Mouse (Mus musculus) megakaryocyte, embryonic 14.5 days (primary cell): ENCODE measurements around the gene Borcs5. TPM values are rescaled to one million over a fixed set of nuclear protein-coding genes. Genes with fewer than 3 reads are reported as not detected.

ENCODE experiments used
- H3K27me3 ChIP-seq: replicated peaks from 2 replicates; pipeline ENCODE3; 2012; ENCODE audit warnings: inconsistent platforms
- H3K36me3 ChIP-seq: replicated peaks from 2 replicates; pipeline ENCODE3; 2012; ENCODE audit warnings: low read length, inconsistent platforms, mixed read lengths
- H3K4me1 ChIP-seq: 2 replicates; pipeline ENCODE4 v1.6.1; 2012; ENCODE audit warnings: inconsistent platforms
- H3K4me3 ChIP-seq: replicated peaks from 2 replicates; pipeline ENCODE3; 2012; ENCODE audit warnings: moderate library complexity, mild to moderate bottlenecking, inconsistent platforms
- H3K9me3 ChIP-seq: 2 replicates; pipeline ENCODE4 v1.6.1; 2012; ENCODE audit warnings: inconsistent platforms
- FLI1 ChIP-seq: IDR thresholded peaks from 2 replicates; pipeline ENCODE4 v1.6.1; 2012; ENCODE audit warnings: low read length, inconsistent platforms, mixed read lengths
- GATA1 ChIP-seq: IDR thresholded peaks from 3 replicates; pipeline ENCODE4 v1.6.1; 2012; ENCODE audit warnings: mixed read lengths, low read length, inconsistent platforms, borderline replicate concordance
- polyA plus RNA-seq: library from polyadenylated mRNA; stranded (reverse); fragments of >175 nt; gene quantifications from 2 replicates; pipeline ENCODE4 v1.2.3, GENCODE M21; 2012; ENCODE audit warnings: low replicate concordance; ENCODE audit not compliant: insufficient read depth

The Borcs5 gene
- polyA plus RNA-seq, 1 experiment = 15.7 TPM

DNA sequence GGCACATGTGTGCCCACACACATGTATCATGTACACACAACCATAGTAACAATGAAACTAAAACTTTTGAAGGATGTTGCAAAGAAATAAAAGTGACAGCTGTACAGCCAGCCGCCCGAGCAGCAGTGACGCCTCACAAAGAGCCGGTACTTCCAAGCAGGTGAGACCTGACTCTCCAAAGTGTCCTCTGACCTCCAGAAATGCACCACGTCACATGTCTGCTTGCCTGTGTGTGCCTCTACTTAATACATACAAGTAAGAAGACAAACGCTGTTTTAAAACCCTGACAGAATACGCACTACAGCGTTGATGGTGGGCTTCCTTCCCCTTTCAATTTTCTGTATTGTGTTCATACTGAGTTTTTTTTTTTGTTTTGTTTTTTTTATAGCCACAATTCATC, 83.6 kb downstream of the Borcs5 start:
- no peak overlapping the region for H3K4me3 ChIP-seq
- no peaks in the 10 kb centered on the region for H3K27me3 ChIP-seq
- peaks cover 21% of the 10 kb centered on the region for H3K4me1 ChIP-seq
- TF ChIP-seq FLI1 = no peak
- TF ChIP-seq GATA1 = no peak
- no peaks in the 10 kb centered on the region for H3K9me3 ChIP-seq
- peaks cover 52% of the 10 kb centered on the region for H3K36me3 ChIP-seq

DNA sequence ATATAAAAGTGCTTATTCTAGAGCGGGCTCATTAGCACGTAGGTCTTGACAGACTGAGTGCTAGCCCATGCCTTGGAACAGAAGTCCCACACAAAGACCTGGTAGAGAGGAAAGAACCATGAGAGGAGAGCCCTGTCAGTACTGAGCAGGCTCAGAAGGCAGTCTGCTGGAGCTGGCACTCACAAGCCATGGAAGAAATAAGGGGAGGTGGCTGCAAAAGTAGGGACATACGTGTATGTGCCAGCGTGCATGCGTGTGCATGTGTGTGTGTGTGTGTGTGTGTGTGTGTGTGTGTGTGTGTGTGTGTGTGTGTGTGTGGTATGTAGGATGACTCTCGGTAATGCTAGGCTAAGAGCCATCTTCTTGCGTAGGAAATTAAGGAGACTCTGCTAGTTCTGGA, 84.0 kb downstream of the Borcs5 start:
- Histone ChIP-seq H3K4me1 (peaks cover 16% of the 10 kb centered on the region), H3K4me3 (no peak overlapping the region), H3K36me3 (peaks cover 48% of the 10 kb centered on the region), H3K9me3 (no peaks in the 10 kb centered on the region), H3K27me3 (no peaks in the 10 kb centered on the region)
- no peak for TF ChIP-seq GATA1
- TF ChIP-seq FLI1 = no peak

DNA sequence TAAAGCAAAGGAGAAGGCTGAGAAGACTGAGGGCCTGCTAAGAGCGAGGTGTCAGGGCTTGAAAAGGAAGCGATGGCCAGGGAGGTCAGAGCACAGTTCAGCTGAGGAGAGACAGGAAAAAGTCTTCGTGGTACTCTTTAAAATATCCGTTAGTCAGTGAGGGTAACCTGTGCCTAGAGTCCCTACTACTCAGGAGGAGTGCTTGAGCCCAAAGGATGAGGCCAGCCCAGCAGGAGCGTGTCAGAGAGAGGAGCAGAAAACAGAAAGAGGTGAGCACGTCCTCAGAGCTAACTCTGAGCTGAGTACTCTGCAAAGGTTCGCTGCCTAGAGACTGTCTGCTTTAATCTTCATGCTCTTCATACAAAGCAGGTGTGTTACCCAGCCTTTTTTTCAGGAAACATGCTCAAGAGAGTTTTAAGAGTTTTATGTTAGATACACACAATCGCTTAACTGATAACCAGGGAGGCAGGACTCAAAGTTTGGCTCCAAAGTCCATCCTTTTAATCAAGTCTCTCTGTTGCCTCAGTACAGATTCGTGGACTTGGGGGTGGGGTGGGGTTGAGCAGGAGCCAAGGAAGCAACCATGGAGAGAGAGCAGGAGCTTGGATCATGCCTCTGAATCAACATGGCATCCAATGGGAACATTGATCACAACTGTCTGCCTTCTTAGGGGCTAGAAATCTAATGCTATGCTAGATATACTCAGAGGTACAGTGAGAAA, 84.7 kb downstream of the Borcs5 start:
- Histone ChIP-seq H3K9me3 (no peaks in the 10 kb centered on the region), H3K27me3 (no peaks in the 10 kb centered on the region), H3K4me3 (no peak overlapping the region), H3K4me1 (peaks cover 12% of the 10 kb centered on the region), H3K36me3 (peaks cover 42% of the 10 kb centered on the region)
- TF ChIP-seq GATA1 (no peak), FLI1 (no peak)

DNA sequence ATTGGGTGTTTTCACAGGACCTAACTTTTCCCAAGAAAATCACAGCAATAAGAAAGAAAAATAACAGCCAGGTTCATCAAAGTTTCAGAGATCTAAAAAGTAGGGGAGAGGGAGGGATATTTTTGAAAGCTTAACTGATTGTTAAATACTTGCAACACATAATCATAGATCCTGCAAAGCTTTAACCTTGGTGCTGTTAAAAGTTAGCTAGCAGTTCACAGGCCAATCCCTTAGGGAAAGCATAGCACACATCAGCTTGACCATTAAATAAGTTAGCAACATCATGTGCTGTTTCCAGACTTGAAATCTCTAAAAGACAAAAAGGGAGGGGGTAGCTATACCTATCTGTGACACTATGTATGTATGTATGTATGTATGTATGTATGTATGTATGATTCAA, 86.1 kb downstream of the Borcs5 start:
- H3K36me3 ChIP-seq = peaks cover 28% of the 10 kb centered on the region
- H3K4me3 ChIP-seq = no peak overlapping the region

GRCm38 (mm10) chr6:134730978-134731377, 91.7 kb downstream of the Borcs5 start:
- Histone ChIP-seq H3K36me3 (peaks cover 3% of the 10 kb centered on the region), H3K4me3 (no peak overlapping the region), H3K4me1 (peaks cover 11% of the 10 kb centered on the region), H3K9me3 (no peaks in the 10 kb centered on the region), H3K27me3 (no peaks in the 10 kb centered on the region)
- TF ChIP-seq GATA1 (no peak), FLI1 (no peak)

More for the DNA sequence above, 86.1 kb downstream of the Borcs5 start:
- Histone ChIP-seq H3K4me1 (peaks cover 8% of the 10 kb centered on the region; the same call in 1 of the 2 replicates), H3K27me3 (no peaks in the 10 kb centered on the region), H3K9me3 (no peaks in the 10 kb centered on the region)
- no peak for TF ChIP-seq GATA1
- no peak for TF ChIP-seq FLI1

GRCm38 (mm10) chr6:134732813-134733212, 93.5 kb downstream of the Borcs5 start:
- H3K36me3 ChIP-seq = peaks cover 6% of the 10 kb centered on the region
- TF ChIP-seq GATA1 = no peak
- TF ChIP-seq FLI1 = no peak

DNA sequence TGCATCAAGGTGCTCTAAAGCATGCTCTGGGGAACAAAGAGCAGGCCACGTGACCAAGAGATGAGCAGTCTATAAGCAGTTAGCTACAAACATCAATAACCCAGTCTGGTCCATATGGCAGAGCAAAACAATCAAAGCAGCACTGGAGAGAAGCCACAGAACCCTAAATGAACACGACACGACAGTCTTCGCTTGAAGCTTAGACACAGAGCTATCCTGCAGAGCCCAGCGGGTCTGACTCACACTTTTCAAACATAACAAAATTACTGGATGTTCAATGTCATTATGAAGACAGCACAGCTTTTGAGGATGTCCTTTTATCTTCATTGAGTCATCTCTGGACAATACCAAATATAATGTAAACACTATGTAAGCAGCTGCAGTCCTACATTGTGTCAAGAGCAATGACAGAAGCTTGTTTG, 94.5 kb downstream of the Borcs5 start:
- Histone ChIP-seq H3K36me3 (peaks cover 13% of the 10 kb centered on the region), H3K4me1 (peaks cover 7% of the 10 kb centered on the region), H3K9me3 (0 out of 2 replicates have a peak, but pooled peaks cover 3% of the 10 kb centered on the region), H3K4me3 (no peak overlapping the region), H3K27me3 (no peaks in the 10 kb centered on the region)
- TF ChIP-seq GATA1 (no peak), FLI1 (no peak)

More at GRCm38 (mm10) chr6:134732813-134733212, 93.5 kb downstream of the Borcs5 start:
- Histone ChIP-seq H3K27me3 (no peaks in the 10 kb centered on the region), H3K9me3 (0 out of 2 replicates have a peak, but pooled peaks cover 3% of the 10 kb centered on the region), H3K4me1 (peaks cover 7% of the 10 kb centered on the region), H3K4me3 (no peak overlapping the region)

GRCm38 (mm10) chr6:134736853-134737252, 97.5 kb downstream of the Borcs5 start:
- 0 out of 2 replicates have a peak, but pooled peaks cover 3% of the 10 kb centered on the region for H3K9me3 ChIP-seq
- H3K4me3 ChIP-seq = no peak overlapping the region
- H3K4me1 ChIP-seq = no peaks in the 10 kb centered on the region
- H3K27me3 ChIP-seq = no peaks in the 10 kb centered on the region
- H3K36me3 ChIP-seq = peaks cover 24% of the 10 kb centered on the region
- TF ChIP-seq FLI1 = no peak
- TF ChIP-seq GATA1 = no peak

DNA sequence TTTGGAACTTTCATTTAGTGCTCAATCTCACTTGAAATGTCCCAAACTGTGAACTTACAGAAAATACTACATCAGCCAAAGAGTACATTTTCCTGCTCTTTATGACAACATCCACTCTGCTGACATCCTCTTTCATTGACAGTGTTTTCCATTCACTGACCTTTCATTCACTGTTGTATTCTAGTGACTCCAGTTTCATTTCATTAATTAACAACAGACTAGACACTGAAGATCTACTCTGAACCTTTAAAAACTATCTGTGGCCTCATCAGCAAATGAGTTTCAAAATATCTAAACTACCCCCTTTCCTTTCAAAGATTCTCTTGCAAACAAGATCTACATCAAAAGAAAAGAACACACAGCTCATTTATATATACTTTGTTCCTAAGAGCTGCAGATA, 104.3 kb downstream of the Borcs5 start:
- H3K4me3 ChIP-seq = no peak overlapping the region
- no peak for TF ChIP-seq FLI1
- no peak for TF ChIP-seq GATA1
- H3K9me3 ChIP-seq = no peaks in the 10 kb centered on the region
- no peaks in the 10 kb centered on the region for H3K27me3 ChIP-seq
- peaks cover 13% of the 10 kb centered on the region for H3K36me3 ChIP-seq
- no peaks in the 10 kb centered on the region for H3K4me1 ChIP-seq

- TF ChIP-seq FLI1 = no peak
- no peak for TF ChIP-seq GATA1
- H3K9me3 ChIP-seq = no peaks in the 10 kb centered on the region
- no peaks in the 10 kb centered on the region for H3K36me3 ChIP-seq
- no peak overlapping the region for H3K4me3 ChIP-seq
- H3K4me1 ChIP-seq = no peaks in the 10 kb centered on the region
- H3K27me3 ChIP-seq = no peaks in the 10 kb centered on the region
Measured at GRCm38 (mm10) chr6:134745876-134746275, 106.6 kb downstream of the Borcs5 start.
